Mouse (Mus musculus) heart, postnatal 0 days (tissue): ENCODE data around the gene Dlg3.

Source experiments
- CTCF ChIP-seq: IDR thresholded peaks from 2 replicates; pipeline ENCODE4 v1.5.1; 2016; ENCODE audit warnings: antibody characterized with exemption, control low read depth, low read depth
- EP300 ChIP-seq: IDR thresholded peaks from 2 replicates; pipeline ENCODE4 v1.6.1; 2016; ENCODE audit warnings: antibody characterized with exemption, low read depth

- no peak for TF ChIP-seq CTCF
- no peak for TF ChIP-seq EP300
Measured at GRCm38 (mm10) chrX:100800643-100801042, 33.1 kb downstream of the Dlg3 start.
